Mouse (Mus musculus): ENCODE data around the gene Csmd2.

DNA sequence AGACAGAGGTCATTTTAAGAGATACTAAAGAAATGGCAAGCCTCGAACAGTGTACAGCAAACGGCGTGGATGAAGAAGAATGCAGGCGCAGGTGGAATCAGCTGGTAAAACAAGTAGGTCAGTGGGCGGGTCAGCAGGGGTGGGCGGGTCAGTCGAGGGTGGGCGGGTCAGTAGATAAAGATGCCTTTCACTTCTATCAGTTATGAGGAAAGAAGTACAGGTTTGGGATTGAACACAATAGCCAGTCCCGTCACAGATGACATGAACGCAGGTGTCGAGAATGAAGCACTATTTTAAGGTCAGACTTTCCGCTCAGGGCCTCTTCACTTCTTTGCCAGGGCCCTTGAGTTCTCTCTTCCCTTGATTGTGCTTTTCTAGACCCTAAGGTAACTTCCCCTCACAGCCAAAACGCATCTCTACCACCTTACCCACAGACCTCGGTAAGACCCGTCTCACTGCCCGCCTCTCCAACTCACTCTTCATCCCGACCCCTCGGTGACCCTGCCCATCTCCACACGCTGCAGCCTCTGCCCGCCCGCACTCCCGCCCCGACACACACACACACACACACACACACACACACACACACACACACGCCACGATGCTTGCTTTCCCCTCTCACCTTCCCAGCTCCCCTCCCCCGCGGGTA is 621.7 kb downstream of the Csmd2 start:
- TF ChIP-seq CTCF (IDR thresholded peaks at IDR 0.05) (no peak), EP300 (IDR thresholded peaks at IDR 0.05) (no peak)
